Mouse (Mus musculus): ENCODE data around the gene Atg9a.

GRCm38 (mm10) chr1:75147411-75148135 lies 44.4 kb downstream of the Atg9a start:
- TF ChIP-seq POLR2AphosphoS2 (IDR thresholded peaks at IDR 0.05; ENCODE audit: low read length) (no peak), POLR2A (IDR thresholded peaks at IDR 0.05; ENCODE audit: control insufficient read depth in 1 of 2, insufficient read depth in 1 of 2, low read depth in 1 of 2, low read length in 2 of 2, poor library complexity in 1 of 2) (no peak), CTCF (IDR thresholded peaks at IDR 0.05 in 2 of 3, conservative IDR thresholded peaks at IDR 0.05 in 1 of 3; ENCODE audit: control insufficient read depth in 1 of 3, insufficient read depth in 1 of 3, low read depth in 2 of 3, low read length in 3 of 3, poor library complexity in 1 of 3, severe bottlenecking in 1 of 3) (no peak), MEF2A (IDR thresholded peaks at IDR 0.05; ENCODE audit: extremely low read depth, insufficient replicate concordance, low read depth, low read length, poor library complexity, severe bottlenecking) (no peak), POLR2AphosphoS5 (IDR thresholded peaks at IDR 0.05; ENCODE audit: borderline replicate concordance, low read depth, low read length) (no peak), MAFK (IDR thresholded peaks at IDR 0.05; ENCODE audit: borderline replicate concordance, low read depth, low read length) (no peak), CHD1 (IDR thresholded peaks at IDR 0.05; ENCODE audit: low read depth, low read length) (no peak), EP300 (IDR thresholded peaks at IDR 0.05; ENCODE audit: low read depth in 1 of 2, low read length in 2 of 2) (no peak), MAX (IDR thresholded peaks at IDR 0.05; ENCODE audit: low read length) (no peak), NRF1 (IDR thresholded peaks at IDR 0.05; ENCODE audit: insufficient read depth, low read depth, low read length, poor library complexity, severe bottlenecking) (no peak), ZNF384 (IDR thresholded peaks at IDR 0.05; ENCODE audit: low read depth, low read length) (no peak)
